Mouse (Mus musculus): Measurements from ENCODE around the gene Hoga1. TPM values are rescaled to one million over a fixed set of nuclear protein-coding genes. Genes with fewer than 3 reads are reported as not detected.

Gene Hoga1
- total RNA-seq, 2 experiments from 2014 or later: 7.2 to 7.4 TPM

GRCm38 (mm10) chr19:42019011-42019522 is 26.3 kb upstream of the Hoga1 start:
- peak in 1 of 2 experiments; percentile 57 for DNase-seq (ENCODE audit: extremely low spot score in 1 of 2, low spot score in 2 of 2)
- intact Hi-C loops (cut with DNase I): no loop called here

GRCm38 (mm10) chr19:42021681-42022541 is 23.5 kb upstream of the Hoga1 start:
- intact Hi-C loops (cut with DNase I): loop anchor here (5.0 kb wide), 1 partner anchor 40 kb away; the partner anchor contains the start of genes Mms19 and Ubtd1

GRCm38 (mm10) chr19:42022542-42022848 is 22.9 kb upstream of the Hoga1 start:
- intact Hi-C loops (cut with DNase I): loop anchor here (5.0 kb wide), 1 partner anchor 40 kb away; the partner anchor contains the start of genes Mms19 and Ubtd1
- no peak for DNase-seq (ENCODE audit: extremely low spot score in 1 of 2, low spot score in 2 of 2)

More at GRCm38 (mm10) chr19:42021681-42022541, 23.5 kb upstream of the Hoga1 start:
- DNase-seq (ENCODE audit: extremely low spot score in 1 of 2, low spot score in 2 of 2): no peak

GRCm38 (mm10) chr19:42026158-42026557 is 19.3 kb upstream of the Hoga1 start:
- intact Hi-C loops (cut with DNase I): no loop called here
- DNase-seq (ENCODE audit: extremely low spot score in 1 of 2, low spot score in 2 of 2): peak; percentile 64 to 79

GRCm38 (mm10) chr19:42031112-42031511 is 14.3 kb upstream of the Hoga1 start:
- no peak for DNase-seq (ENCODE audit: extremely low spot score in 1 of 2, low spot score in 2 of 2)
- intact Hi-C loops (cut with DNase I): no loop called here

- DNase-seq (ENCODE audit: extremely low spot score in 1 of 2, low spot score in 2 of 2): no peak
- intact Hi-C loops (cut with DNase I): no loop called here
These were observed 11.8 kb upstream of the Hoga1 start for GRCm38 (mm10) chr19:42033611-42034010.

GRCm38 (mm10) chr19:42034146-42034775 is 11.1 kb upstream of the Hoga1 start:
- DNase-seq (ENCODE audit: extremely low spot score in 1 of 2, low spot score in 2 of 2): peak in 1 of 2 experiments; percentile 48
- intact Hi-C loops (cut with DNase I): no loop called here

GRCm38 (mm10) chr19:42034881-42035455 is 10.4 kb upstream of the Hoga1 start:
- intact Hi-C loops (cut with DNase I): loop anchor here (5.0 kb wide), 1 partner anchor 112 kb away; the partner anchor contains the start of gene Marveld1
- DNase-seq (ENCODE audit: extremely low spot score in 1 of 2, low spot score in 2 of 2): no peak

GRCm38 (mm10) chr19:42035456-42036248 is 9.8 kb upstream of the Hoga1 start, which contains the start of gene Ankrd2:
Gene Ankrd2 (plus strand): TSS chr19:42036000.
- intact Hi-C loops (cut with DNase I): loop anchor here (5.0 kb wide), 1 partner anchor 112 kb away; the partner anchor contains the start of gene Marveld1
- peak; percentile 69 to 89 for DNase-seq (ENCODE audit: extremely low spot score in 1 of 2, low spot score in 2 of 2)

GRCm38 (mm10) chr19:42036357-42036756 is 9.1 kb upstream of the Hoga1 start:
- no peak for DNase-seq (ENCODE audit: extremely low spot score in 1 of 2, low spot score in 2 of 2)
- intact Hi-C loops (cut with DNase I): loop anchor here (5.0 kb wide), 1 partner anchor 111 kb away; the partner anchor contains the start of gene Marveld1

GRCm38 (mm10) chr19:42037167-42037702 is 8.2 kb upstream of the Hoga1 start:
- intact Hi-C loops (cut with DNase I): loop anchor here (5.0 kb wide), 1 partner anchor 110 kb away; the partner anchor contains the start of gene Marveld1
- DNase-seq (ENCODE audit: extremely low spot score in 1 of 2, low spot score in 2 of 2): no peak

GRCm38 (mm10) chr19:42038310-42038709 is 7.1 kb upstream of the Hoga1 start:
- intact Hi-C loops (cut with DNase I): loop anchor here (5.0 kb wide), 1 partner anchor 109 kb away; the partner anchor contains the start of gene Marveld1
- no peak for DNase-seq (ENCODE audit: extremely low spot score in 1 of 2, low spot score in 2 of 2)

GRCm38 (mm10) chr19:42043988-42044387 is 1.4 kb upstream of the Hoga1 start:
- no peak for DNase-seq (ENCODE audit: extremely low spot score in 1 of 2, low spot score in 2 of 2)
- intact Hi-C loops (cut with DNase I): loop anchor here (5.0 kb wide), 1 partner anchor 123 kb away; no protein-coding TSS in a partner anchor

GRCm38 (mm10) chr19:42050251-42050650 is 4.8 kb downstream of the Hoga1 start:
- DNase-seq (ENCODE audit: extremely low spot score in 1 of 2, low spot score in 2 of 2): no peak
- intact Hi-C loops (cut with DNase I): no loop called here

GRCm38 (mm10) chr19:42051351-42051750 is 5.9 kb downstream of the Hoga1 start:
- DNase-seq (ENCODE audit: extremely low spot score in 1 of 2, low spot score in 2 of 2): no peak
- intact Hi-C loops (cut with DNase I): no loop called here

- intact Hi-C loops (cut with DNase I): no loop called here
- no peak for DNase-seq (ENCODE audit: extremely low spot score in 1 of 2, low spot score in 2 of 2)
These were observed 6.5 kb downstream of the Hoga1 start, which contains the start of gene 4933411K16Rik for GRCm38 (mm10) chr19:42051948-42052347. Gene 4933411K16Rik (plus strand): TSS chr19:42052248.

- no peak for DNase-seq (ENCODE audit: extremely low spot score in 1 of 2, low spot score in 2 of 2)
- intact Hi-C loops (cut with DNase I): no loop called here
These were observed 8.8 kb downstream of the Hoga1 start for GRCm38 (mm10) chr19:42054255-42054654.

GRCm38 (mm10) chr19:42055881-42056280 is 10.5 kb downstream of the Hoga1 start:
- no peak for DNase-seq (ENCODE audit: extremely low spot score in 1 of 2, low spot score in 2 of 2)
- intact Hi-C loops (cut with DNase I): no loop called here
